Mouse (Mus musculus): ENCODE results near the gene Slc39a7.

The Slc39a7 gene

DNA sequence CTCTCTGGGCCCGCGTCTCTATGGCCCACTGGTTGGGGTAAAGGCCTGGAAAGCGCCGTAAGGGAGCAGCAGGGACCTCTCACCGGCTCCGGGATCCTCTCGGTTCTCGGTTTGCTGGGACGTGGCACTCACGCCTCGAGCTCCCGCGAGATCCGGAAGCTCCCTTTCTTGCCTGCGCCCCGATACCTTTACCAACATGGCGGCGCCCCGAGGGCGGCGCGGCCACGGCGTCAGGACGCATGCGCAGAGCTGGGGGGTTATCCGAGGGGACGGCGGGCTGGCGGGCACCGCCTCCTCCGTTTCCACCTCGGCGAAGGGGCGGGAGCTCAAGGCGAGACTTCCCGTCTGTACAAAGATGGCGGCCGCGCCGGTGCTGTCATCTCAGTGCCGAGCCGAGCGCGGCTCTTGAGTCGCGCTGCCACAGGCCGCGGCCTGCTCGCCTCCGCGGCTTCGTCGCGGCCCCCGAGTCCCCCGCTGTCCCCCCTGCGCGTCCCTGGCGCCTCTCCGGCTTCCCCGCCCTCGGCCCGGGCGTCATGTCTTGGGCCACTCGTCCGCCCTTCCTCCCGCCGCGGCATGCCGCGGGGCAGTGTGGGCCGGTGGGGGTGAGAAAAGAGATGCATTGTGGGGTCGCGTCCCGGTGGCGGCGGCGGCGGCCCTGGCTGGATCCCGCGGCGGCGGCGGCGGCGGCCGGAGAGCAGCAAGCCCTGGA, at the start of gene Slc39a7, which contains the start of gene Rxrb:
Slc39a7 (minus strand) TSS at position 218 of the 709 bp plus-strand sequence.
Rxrb (plus strand) TSS at position 348 of the 709 bp plus-strand sequence.
- peak; percentile 97 for DNase-seq (ENCODE audit: low spot score)

DNA sequence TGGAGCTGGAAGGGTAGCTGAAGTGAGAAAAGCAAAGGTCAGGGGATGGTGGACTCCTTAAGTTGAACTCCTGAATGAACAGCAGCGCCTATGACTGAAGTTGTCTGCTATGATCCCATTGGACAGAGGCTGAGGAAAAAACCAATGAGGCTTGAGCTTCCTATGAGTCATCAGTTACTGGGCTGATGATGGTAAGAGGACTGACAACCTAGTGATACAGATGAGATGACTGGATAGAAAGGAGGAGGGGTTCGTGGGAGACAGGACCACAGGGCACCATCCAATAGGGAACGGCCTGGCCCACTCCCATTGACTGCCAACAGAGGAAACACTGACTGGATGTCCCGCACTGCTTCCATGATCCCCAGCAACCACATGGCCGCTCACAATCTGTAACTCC, 48.1 kb upstream of the Slc39a7 start:
- DNase-seq (ENCODE audit: low spot score) = peak; percentile 43

DNA sequence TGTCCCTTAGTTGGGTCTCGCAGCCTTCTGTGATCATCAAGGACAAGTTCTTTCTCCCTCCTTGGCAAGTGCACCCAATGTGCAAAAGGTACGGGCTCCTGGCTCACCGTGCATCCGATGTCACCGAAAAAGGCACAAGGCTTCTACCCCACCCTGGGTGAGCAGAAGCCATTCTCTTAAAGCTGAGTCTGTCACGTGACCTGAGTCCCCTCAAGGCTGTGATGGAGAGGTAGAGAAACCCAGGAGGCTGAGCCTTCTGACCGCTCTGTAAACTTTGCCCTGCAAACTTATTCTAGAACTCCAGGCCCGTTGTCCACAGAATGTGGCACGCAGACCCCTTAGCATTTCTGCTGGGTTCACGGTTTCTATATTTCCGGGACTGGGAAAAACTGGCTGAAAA, 47.5 kb upstream of the Slc39a7 start:
- no peak for DNase-seq (ENCODE audit: low spot score)

DNA sequence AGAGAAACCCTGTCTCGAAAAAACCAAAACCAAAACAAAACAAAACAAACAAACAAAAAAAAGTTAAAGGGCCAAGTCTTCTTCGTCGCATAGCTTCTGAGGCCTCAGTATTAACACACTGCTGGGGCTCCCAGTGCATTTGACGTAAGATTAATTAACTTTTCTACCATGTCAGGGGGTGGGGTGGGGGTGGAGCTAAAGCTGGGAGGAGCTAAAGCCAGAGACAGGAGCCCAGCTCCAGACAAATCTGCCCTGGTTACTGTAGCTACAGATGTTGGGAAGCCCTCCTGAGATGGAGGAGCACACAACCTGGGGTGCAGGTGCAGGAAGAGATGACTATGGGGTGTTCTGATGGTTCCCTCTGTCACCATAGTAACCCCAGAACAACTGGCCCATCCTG, 46.7 kb upstream of the Slc39a7 start:
- no peak for DNase-seq (ENCODE audit: low spot score)

DNA sequence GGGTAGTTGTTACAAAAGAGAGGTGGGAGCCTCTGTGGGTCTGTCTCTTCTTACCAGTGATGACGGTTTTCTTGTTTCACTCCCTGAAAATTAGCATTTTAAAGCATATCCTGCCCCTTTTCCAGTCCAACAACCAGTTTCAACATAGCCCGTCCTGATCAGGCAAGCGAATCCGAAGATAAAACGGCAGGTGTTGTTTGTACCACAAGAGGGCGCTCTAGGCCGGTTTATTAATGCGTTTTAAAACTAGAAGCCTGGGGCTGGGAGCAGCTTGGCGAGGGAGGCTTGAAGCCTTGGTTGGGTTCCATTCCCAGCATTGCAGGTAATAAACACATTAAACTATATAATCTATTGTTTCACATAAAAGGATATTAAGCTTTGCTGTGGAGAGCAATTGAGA, 46.1 kb upstream of the Slc39a7 start:
- DNase-seq (ENCODE audit: low spot score) = peak; percentile 80

DNA sequence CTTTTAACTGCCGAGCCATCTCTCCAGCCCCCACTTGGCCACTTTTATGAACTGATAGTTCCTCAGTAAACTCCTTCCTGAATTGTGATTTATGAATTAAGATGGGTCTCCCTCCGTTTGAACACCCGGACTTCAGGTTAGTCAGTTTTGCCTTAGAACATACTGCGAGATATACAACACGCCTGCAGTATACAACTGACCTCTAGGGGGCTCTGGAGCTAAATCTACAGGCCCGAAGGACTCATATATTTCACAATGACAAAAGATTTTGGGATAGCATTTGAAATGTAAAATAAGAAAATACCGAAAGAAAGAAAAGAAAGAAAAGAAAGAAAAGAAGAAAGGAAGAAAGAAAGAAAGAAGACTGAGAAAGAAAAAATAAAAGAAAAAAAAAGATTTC, 43.8 kb upstream of the Slc39a7 start:
- peak; percentile 68 for DNase-seq (ENCODE audit: low spot score)

DNA sequence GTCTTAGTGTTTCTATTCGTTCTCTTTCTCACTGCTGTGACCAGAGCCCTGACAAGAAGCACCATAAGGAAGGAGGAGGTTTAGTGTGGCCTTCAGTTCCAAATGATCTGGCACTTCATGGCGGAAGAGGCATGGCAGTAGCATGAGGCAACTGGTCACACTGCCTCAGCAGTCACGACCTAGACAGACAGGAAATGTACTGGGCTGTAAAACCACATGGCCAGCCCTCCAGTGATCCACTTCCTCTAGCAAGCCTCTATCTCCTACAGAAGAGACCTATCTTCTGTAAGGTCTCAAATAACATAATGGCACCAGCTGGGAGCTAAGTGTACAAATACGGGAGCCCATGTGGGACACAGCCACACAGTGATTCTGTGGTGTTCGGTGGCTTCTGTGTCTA, 40.6 kb upstream of the Slc39a7 start:
- DNase-seq (ENCODE audit: low spot score) = no peak

DNA sequence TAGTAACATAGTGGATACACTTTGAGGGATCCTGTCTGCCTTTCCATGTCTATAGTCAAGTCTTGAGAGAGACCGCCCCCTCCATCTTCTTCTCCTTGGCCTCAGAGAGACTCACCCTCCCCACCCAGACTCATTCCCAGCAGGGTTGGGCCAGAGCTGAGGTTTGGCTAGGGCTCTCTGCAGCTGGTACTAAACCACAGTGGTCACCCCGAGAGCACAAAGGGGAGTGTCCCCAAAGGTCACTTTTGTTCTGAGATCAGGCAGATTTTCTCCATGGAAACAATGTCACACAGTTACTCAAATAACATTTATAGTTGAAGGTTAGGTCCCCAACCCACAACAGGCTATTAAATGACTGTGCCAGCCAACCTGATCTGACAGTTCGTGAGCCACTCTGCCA, 37.4 kb upstream of the Slc39a7 start:
- DNase-seq (ENCODE audit: low spot score) = no peak

DNA sequence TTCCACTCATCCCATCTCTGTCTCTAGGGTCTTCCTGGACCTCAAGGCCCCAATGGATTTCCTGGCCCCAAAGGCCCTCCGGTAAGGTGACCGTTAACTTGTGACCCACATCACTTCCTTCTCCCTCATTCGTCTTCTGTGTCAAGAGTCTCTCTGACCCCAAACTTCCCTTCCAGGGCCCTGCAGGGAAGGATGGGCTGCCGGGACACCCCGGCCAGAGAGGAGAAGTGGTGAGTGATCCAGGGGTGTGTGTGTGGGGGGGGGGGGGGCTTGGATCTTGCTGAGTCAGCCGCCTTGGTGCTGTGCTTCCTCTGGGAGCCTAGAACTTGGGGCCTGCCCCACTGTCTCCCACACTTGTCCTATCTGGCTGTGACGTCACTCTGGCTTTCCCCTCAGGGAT, 25.7 kb upstream of the Slc39a7 start:
- no peak for DNase-seq (ENCODE audit: low spot score)

DNA sequence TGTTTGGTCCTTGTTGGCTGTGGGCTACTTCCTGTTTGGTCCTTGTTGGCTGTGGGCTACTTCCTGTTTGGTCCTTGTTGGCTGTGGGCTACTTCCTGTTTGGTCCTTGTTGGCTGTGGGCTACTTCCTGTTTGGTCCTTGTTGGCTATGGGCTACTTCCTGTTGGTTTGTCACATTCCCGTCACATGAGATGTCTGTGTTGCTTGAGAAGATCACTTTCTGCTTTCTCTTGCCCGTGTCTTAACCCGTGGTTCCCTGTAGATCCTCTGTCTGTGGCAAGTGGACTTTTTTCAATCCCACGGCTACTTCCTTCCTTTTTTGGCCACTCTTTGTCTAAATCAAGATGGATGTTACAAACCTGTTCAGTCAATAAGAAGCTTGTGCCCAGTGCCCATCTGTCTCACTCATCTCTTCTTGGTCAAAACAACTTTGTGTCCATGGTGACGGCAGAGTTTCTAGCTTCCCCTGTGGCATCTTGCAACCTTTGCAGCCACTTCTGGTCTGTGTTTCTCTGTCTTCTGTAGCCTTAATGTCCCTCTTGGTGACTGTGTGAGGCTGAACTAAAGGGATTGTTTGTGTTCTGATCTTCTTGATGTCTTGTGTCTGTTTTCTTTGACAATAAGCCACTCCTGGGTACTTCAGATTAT, 16.0 kb upstream of the Slc39a7 start:
- no peak for DNase-seq (ENCODE audit: low spot score)

DNA sequence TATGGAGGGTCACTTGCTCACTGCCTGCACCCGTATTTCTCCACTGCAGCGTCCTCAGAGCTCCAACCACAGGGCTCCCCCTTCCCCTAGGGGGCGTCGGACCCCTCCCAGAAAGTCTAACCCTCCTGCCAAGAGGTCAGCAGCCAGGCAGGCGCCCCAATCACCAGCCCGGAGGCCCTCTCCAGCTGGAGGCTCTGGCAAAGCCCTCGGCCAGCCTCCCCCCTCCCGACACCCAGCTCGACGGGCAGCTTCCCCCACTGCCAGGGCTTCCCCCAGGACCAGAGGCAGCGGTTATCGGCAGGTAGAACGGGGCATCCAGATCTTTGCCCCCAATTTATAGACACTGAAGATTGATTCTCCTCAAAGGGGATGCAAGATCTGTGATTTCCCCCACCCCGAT, 14.5 kb upstream of the Slc39a7 start:
- DNase-seq (ENCODE audit: low spot score) = no peak

DNA sequence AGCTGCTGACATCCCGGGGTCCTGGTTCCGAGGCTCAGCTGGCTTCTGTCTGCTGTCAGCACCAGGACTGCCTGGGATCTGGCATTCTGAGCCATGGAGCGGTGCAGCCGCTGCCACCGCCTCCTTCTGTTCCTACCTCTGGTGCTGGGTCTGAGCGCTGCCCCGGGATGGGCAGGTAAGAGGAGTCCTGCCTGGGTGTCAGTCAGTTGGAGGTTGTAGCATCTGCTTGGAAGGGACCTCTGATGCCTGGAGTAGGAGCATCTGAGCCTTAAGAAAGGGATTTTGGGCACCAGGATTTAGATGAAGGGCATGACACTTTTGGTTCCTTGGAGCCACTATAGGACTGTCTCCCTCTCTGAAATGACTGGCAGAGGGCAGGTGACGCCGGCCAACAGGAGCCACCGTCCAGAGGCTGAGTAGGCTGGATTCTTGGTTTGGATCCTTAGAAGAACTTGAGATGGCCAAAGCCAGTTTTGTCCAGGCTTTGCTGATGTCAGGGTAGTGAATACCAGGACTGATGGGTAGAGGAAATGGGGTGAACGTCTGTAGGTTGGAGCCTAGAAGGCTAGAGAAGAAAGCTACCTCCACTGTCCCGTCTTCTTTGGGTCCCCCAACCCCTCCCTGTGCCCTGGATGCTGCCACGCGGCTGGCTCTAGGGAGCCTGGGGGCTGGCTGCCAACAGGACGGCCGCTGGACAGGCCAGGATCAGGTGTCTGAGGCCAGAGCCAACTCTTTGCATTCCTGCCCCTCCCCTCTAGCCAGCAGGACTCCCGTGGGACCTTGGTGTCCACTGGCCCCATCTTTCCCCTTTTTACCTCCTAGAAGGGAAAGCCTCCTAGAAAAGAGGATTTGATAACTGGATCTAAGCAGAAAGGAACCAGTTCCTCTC, 8.3 kb upstream of the Slc39a7 start:
- no peak for DNase-seq (ENCODE audit: low spot score)

DNA sequence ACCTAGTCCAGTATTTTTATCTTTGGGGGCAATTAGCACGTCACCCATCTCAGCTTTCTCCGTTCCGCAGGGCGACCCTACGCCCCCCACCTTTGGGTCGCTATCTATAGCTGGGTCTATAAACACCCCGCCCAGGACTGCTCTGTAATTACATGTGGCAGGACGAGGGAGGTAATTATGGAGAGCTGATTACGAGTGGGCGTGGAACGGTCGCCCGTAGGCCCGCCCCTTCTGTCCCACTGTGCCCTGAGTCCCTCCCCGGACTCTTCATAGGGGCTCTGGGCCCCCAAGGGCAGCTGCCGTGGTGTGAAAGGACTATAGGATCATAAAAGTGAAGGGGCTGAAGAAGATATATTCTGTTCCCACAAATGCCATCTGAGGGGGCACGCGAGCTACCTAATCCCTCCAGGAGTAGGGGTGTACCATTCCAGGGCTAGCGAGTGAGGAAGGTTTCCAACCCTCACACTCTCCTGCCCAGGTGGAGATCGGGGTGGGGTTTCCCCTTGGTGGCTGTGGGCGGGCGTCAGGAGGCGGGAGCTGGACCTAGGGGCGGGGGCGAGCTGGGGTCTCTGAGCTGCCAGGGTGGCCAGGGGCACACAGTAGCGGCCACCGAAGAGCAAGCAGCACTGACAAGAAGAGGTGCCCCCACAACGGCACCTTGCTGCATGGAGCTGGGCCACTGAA, 7.5 kb upstream of the Slc39a7 start, which contains the start of gene Col11a2:
Col11a2 (plus strand) TSS at position 560 of the 684 bp plus-strand sequence.
- DNase-seq (ENCODE audit: low spot score) = no peak

DNA sequence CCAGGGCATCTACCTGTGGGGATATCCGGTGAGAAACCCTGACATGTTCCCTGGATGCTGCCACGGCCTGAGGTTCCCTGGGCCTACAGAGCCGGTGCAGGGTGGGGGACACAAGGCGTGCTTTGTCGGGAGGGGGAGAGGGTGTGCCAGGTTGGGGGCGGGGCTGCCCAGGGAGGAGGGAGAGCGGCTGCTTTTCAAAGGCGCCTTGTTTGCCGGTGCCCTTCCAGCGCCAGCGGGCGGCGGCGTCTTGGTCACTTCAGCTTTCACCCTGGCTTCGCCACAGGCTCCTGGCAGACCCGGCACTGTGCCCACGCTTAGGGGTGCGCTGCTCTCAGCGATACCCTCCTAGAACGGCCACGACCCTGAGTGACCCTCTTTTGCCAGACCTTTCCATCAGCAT, 7.0 kb upstream of the Slc39a7 start:
- no peak for DNase-seq (ENCODE audit: low spot score)

DNA sequence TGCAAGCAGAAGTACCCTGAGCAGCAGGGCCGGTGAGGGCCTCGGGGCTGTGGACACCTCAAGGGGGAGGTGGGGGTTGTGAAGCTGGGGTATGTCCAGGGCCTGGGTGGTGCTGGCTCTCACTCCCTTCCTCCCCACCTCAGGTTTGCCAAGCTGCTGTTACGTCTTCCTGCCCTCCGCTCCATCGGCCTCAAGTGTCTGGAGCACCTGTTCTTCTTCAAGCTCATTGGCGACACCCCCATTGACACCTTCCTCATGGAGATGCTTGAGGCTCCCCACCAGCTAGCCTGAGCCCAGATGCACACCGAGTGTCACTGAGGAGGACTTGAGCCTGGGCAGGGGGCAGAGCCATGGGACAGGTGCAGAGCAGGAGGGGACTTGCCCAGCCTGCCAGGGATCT, 5.8 kb upstream of the Slc39a7 start:
- no peak for DNase-seq (ENCODE audit: low spot score)

DNA sequence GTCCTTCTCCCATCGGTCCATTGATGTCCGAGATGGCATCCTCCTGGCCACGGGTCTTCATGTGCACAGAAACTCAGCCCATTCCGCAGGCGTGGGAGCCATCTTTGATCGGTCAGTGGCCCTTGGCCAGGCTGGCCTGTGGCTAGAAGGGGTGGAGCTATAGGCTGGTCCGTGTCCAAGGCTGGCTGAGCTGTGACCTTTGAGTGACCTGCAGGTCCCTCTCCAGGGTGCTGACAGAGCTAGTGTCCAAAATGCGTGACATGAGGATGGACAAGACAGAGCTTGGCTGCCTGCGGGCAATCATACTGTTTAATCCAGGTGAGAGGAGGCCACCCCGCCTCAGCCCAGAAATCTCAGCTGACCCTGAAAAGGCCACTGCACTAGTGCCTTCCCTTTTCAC, 5.2 kb upstream of the Slc39a7 start:
- no peak for DNase-seq (ENCODE audit: low spot score)

DNA sequence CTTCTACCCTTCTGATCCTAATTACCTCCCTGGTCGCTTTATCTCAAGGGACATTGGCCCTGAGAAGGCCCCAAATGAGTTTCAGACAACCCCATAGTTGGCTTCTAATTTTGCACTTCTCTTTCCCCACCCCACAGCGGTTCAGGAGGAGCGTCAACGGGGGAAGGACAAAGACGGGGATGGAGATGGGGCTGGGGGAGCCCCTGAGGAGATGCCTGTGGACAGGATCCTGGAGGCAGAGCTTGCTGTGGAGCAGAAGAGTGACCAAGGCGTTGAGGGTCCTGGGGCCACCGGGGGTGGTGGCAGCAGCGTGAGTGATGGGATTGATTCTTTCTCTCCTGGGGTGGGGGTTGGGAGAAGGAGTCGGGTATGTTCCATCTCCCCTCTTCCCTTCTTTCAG, 4.0 kb upstream of the Slc39a7 start:
- no peak for DNase-seq (ENCODE audit: low spot score)

DNA sequence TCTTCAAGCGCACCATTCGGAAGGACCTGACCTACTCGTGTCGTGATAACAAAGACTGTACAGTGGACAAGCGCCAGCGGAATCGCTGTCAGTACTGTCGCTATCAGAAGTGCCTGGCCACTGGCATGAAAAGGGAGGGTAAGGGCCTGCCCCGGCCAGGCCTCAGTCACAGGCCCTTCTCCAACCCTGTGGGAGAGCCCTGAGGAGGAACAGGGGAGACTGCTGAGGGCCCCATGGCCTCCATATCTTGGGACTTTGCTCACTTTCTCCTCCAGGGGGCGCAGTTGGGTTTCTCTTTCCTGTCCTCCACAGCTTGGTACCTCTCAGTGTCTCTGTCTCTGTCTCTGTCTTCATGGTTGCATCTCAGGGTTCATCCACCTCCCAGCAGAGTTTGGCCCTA, 2.6 kb upstream of the Slc39a7 start:
- peak; percentile 80 for DNase-seq (ENCODE audit: low spot score)

DNA sequence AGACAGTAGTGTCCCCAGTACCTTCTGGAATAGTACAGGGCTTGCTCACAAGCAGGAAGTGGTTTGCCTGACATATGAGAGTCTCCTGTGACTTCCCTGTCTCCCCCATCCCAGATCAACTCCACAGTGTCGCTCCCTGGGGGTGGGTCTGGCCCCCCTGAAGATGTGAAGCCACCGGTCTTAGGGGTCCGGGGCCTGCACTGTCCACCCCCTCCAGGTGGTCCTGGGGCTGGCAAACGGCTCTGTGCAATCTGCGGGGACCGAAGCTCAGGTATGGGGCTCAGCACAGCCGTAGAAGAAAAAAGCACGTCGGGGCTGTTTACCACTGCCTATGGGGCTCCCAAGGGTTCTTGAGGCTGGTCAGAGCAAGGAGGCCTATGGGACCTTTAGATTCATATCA, 2.0 kb upstream of the Slc39a7 start:
- DNase-seq (ENCODE audit: low spot score) = no peak

DNA sequence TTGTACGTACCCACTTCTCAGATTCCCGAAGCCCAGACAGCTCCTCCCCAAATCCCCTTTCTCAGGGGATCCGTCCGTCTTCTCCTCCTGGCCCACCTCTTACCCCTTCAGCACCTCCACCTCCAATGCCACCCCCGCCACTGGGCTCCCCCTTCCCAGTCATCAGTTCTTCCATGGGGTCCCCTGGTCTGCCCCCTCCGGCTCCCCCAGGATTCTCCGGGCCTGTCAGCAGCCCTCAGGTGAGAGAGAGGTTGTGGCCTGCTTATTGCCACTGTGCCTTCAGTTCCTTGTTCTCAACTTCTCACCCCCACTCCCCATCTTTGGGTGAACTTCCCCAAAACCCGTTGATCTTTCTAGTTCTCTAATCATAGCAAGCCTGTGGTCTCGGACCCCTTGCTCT, 1.3 kb upstream of the Slc39a7 start:
- no peak for DNase-seq (ENCODE audit: low spot score)

DNA sequence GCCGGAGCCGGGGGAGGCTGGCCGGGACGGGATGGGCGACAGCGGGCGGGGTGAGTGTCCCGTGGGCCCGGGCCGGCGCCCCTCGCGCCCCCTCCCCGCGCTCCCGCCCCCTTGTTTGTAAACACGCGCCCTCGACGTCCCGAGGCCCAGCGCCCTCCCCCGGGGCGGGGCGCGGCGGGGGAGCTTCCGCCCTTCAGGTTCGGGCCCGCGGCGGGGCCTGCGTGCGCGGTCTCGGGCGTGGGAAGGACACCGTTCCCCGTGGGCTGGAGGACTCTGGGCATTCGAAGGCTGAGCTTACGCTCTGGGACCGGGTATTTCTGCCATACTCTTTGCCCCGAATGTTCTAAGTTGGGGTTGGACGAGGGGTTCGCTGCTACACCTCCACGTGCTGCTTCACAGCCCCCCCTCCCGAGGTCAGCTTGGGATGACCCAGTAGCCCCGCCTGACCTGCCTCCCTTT, 721 bp upstream of the Slc39a7 start:
- DNase-seq (ENCODE audit: low spot score) = peak; percentile 64

DNA sequence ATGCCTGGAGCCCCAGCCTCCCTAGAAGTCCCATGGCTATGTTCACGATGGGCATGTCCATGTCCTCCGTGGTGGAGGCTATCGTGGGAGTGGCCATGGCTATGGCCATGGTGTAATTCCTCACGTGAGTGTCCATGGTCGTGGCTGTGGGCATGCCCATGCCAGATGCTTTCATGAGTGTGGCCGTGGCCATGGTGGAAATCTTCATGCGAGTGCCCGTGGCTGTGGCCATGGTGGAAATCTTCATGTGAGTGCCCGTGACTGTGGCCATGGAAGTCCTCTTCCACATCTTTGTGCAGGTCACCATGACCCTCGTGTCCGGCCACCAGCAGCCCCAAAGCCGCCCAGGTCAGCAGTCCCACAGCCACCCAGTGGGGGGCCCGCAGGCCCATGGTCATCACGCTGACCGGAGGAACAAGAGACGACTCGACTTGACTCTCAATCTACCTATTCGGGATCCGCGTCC, 588 bp downstream of the Slc39a7 start:
- DNase-seq (ENCODE audit: low spot score) = no peak

Measured in c-Kit-positive CD71-positive TER-119-positive erythroid progenitor cells, embryonic 14.5 days (primary cell).